Mouse (Mus musculus) liver, postnatal 0 days (tissue): Measurements from ENCODE around the gene Trpv2.

Experiments
- CTCF ChIP-seq: sonication (generic); IDR thresholded peaks from 2 replicates; pipeline ENCODE4 v1.5.1; 2016; ENCODE audit warnings: antibody characterized with exemption, low read depth
- EP300 ChIP-seq: IDR thresholded peaks from 2 replicates; pipeline ENCODE4 v1.6.1; 2016; ENCODE audit warnings: antibody characterized with exemption, low read depth, mild to moderate bottlenecking

DNA sequence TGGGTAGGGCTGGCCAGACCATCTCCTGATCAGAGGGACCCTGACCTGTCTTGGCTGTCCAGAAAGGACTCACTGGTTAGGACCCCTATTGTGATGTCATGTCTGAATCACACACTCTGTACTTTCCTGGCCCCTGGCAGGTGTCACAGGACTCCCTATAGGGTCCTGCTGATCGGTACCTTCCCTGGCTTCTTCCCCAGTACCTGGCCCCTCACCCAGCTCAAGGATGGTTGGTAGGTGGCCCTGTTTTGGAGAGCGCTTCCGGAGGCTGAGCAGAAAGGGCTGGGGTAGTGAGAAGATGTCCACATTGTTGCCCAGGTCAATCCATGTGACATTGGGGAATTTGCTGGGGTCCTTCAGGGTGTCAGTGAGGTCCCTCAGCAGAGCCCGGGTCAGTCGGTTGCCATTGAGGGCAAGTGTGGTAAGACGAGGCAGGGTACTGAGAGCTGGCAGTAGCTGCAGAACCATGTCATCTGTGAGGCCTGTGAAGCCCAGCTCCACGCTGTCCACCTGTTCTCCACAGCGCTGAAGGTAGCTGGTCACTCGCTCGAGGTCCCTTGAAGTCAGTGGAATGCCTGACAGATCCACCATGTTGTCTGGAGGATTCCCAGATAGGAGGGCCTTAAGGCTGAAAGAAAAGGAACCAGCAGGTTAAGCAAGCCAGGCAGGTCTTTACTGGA is 31.5 kb downstream of the Trpv2 start:
- TF ChIP-seq CTCF = no peak
- TF ChIP-seq EP300 = no peak
